ENCODE assay signal across 20 mouse cellular contexts in genomic region chr13:56556701-56557100, GRCm38 (mm10). TPM values are rescaled to one million over a fixed set of nuclear protein-coding genes. Genes with fewer than 3 reads are reported as not detected.
"Had no signal": no experiment of that assay in that cellular context is flagged by ENCODE, and none has a peak within 500 bp of the region (broad histone marks: within the 10 kb centered on the region; RNA-seq: fewer than 3 reads in every experiment).

No protein-coding gene starts in this region.

- DNase-seq: layer of hippocampus, postnatal 36 days; lung, adult 18-20 months; right cerebral cortex, postnatal 25 days; spleen, adult 18-20 months; thymus, postnatal 25 days had no signal

- H3K9ac ChIP-seq: liver, embryonic 15.5 days; lung, embryonic 15.5 days; midbrain, embryonic 15.5 days; neural tube, embryonic 13.5 days; stomach, embryonic 15.5 days had no signal

- H3K4me3 ChIP-seq: left cerebral cortex, adult 2 months; liver, embryonic 15.5 days; lung, embryonic 15.5 days; megakaryocyte, embryonic 14.5 days; midbrain, embryonic 10.5 days; midbrain, embryonic 15.5 days; neural tube, embryonic 13.5 days; stomach, embryonic 15.5 days had no signal

- H3K27ac ChIP-seq: left cerebral cortex, adult 2 months; liver, embryonic 15.5 days; lung, embryonic 15.5 days; midbrain, embryonic 10.5 days; midbrain, embryonic 15.5 days; neural tube, embryonic 13.5 days; stomach, embryonic 15.5 days had no signal

- H3K9me3 ChIP-seq: liver, embryonic 15.5 days; lung, embryonic 15.5 days; megakaryocyte, embryonic 14.5 days; midbrain, embryonic 10.5 days; midbrain, embryonic 15.5 days; neural tube, embryonic 13.5 days; stomach, embryonic 15.5 days had no signal

- H3K4me2 ChIP-seq: liver, embryonic 11.5 days; liver, embryonic 15.5 days; lung, embryonic 15.5 days; midbrain, embryonic 15.5 days; neural tube, embryonic 13.5 days; stomach, embryonic 15.5 days had no signal

- H3K36me3 ChIP-seq: liver, embryonic 15.5 days; lung, embryonic 15.5 days; midbrain, embryonic 10.5 days; midbrain, embryonic 15.5 days; neural tube, embryonic 13.5 days; stomach, embryonic 15.5 days had no signal

- H3K4me1 ChIP-seq: lung, embryonic 15.5 days; megakaryocyte, embryonic 14.5 days; neural tube, embryonic 13.5 days had no signal

- H3K27me3 ChIP-seq: liver, embryonic 15.5 days; lung, embryonic 15.5 days; midbrain, embryonic 15.5 days; neural tube, embryonic 13.5 days; stomach, embryonic 15.5 days had no signal

- ATAC-seq: hindbrain, embryonic 16.5 days; intestine, embryonic 16.5 days; midbrain, embryonic 15.5 days had no signal

RNA-seq across cellular contexts. Expression of gene Lect2, which starts 8.4 kb away (rescaled TPM):
- polyA plus RNA-seq: hindbrain, embryonic 16.5 days; limb, embryonic 11.5 days; limb, embryonic 14.5 days; lung, embryonic 15.5 days; midbrain, embryonic 10.5 days; midbrain, embryonic 15.5 days; neural tube, embryonic 13.5 days; thymus, postnatal 0 days; urinary bladder, adult 2 months had no signal
